ENCODE assay signal across 8 mouse cellular contexts in the genomic region with DNA sequence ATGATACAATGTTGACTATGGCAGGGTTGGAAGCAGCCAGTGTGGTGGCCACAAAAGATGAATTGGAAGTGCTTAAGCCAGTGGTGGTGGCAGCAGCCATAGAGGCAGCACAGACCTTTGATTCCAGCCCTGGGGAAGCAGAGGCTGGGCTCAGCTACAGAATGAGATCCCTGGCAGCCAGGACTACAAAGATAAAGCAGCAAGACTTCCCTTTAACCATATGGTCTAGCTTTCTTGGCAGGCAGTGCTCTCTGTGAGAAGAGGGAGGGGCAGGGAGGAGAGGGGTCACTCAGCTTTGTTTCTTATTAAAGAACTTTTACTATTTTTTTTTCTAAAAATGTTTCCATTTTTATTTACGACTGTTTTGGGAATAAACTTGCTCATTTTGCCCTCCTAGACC. TPM values are rescaled to one million over a fixed set of nuclear protein-coding genes. Genes with fewer than 3 reads are reported as not detected.
A peak's percentile ranks its signal among the peaks of the same experiment; 100 is the strongest.
DNase-seq lines count a peak whose midpoint lies in the region; ATAC-seq and TF ChIP-seq lines count a peak whose summit lies in the region.

No protein-coding gene starts in this region.

- peaks cover 27% of the 10 kb centered on the region for H3K4me1 ChIP-seq in lung, embryonic 15.5 days
- H3K4me1 ChIP-seq in hindbrain, embryonic 14.5 days (replicated peaks; ENCODE audit: control insufficient read depth, insufficient read depth, low read length): peaks cover 46% of the 10 kb centered on the region
- H3K4me1 ChIP-seq in neural tube, embryonic 14.5 days (ENCODE audit: control insufficient read depth, insufficient read depth, low read length): peaks cover 18% of the 10 kb centered on the region; the same call in 1 of the 2 replicates

- no peak overlapping the region for H3K9ac ChIP-seq in lung, embryonic 15.5 days
- H3K9ac ChIP-seq in hindbrain, embryonic 14.5 days: peak overlapping the region; percentile 39; the same call in 1 of the 2 replicates
- no peak overlapping the region for H3K9ac ChIP-seq in neural tube, embryonic 14.5 days (replicated peaks; ENCODE audit: low read depth, low read length)

- H3K27me3 ChIP-seq in lung, embryonic 15.5 days: no peaks in the 10 kb centered on the region
- H3K27me3 ChIP-seq in hindbrain, embryonic 14.5 days (ENCODE audit: control insufficient read depth, insufficient read depth, low read length): no peaks in the 10 kb centered on the region
- no peaks in the 10 kb centered on the region for H3K27me3 ChIP-seq in neural tube, embryonic 14.5 days (ENCODE audit: control insufficient read depth, insufficient read depth, low read length)

- no peak for DNase-seq in lung, postnatal 25 days (ENCODE audit: low spot score)
- peak; percentile 42 for DNase-seq in embryo, embryonic 10.5 days (ENCODE audit: low spot score)
- DNase-seq in hindbrain, embryonic 14.5 days (ENCODE audit: low spot score): peak; percentile 53
- DNase-seq in layer of hippocampus, adult 2 months (ENCODE audit: low spot score in 2 of 2): no peak
- DNase-seq in adrenal gland, postnatal 25 days: no peak
- DNase-seq in thymus, postnatal 25 days: no peak

- H3K4me2 ChIP-seq in lung, embryonic 15.5 days: no peak overlapping the region
- peak overlapping the region; percentile 76 for H3K4me2 ChIP-seq in hindbrain, embryonic 14.5 days (replicated peaks)
- H3K4me2 ChIP-seq in neural tube, embryonic 14.5 days (ENCODE audit: low read depth, low read length): peak overlapping the region; percentile 76; the same call in 1 of the 2 replicates

- ATAC-seq in lung, embryonic 15.5 days (ENCODE audit: borderline replicate concordance, extremely low read depth, low FRiP score, low TSS enrichment): peak; percentile 78; the same call in 1 of the 2 replicates
- ATAC-seq in hindbrain, embryonic 14.5 days (ENCODE audit: low FRiP score): no peak
- peak; percentile 26; the same call in 1 of the 2 replicates for ATAC-seq in neural tube, embryonic 14.5 days (ENCODE audit: low read depth)

- 66% methylated on average over 1 of the region's 1 CpGs for WGBS in lung, embryonic 15.5 days
- 71% methylated on average over 1 of the region's 1 CpGs for WGBS in hindbrain, embryonic 14.5 days
- 89% methylated on average over 1 of the region's 1 CpGs for WGBS in neural tube, embryonic 14.5 days

- no peak overlapping the region for H3K27ac ChIP-seq in lung, embryonic 15.5 days
- H3K27ac ChIP-seq in hindbrain, embryonic 14.5 days: peak overlapping the region; percentile 74
- H3K27ac ChIP-seq in neural tube, embryonic 14.5 days (ENCODE audit: low read depth, low read length): no peak overlapping the region
- no peak overlapping the region for H3K27ac ChIP-seq in layer of hippocampus, adult 2 months

- H3K9me3 ChIP-seq in lung, embryonic 15.5 days: no peaks in the 10 kb centered on the region
- H3K9me3 ChIP-seq in hindbrain, embryonic 14.5 days (ENCODE audit: control insufficient read depth, low read length): no peaks in the 10 kb centered on the region
- H3K9me3 ChIP-seq in neural tube, embryonic 14.5 days (ENCODE audit: control insufficient read depth, low read length): no peaks in the 10 kb centered on the region

- H3K4me3 ChIP-seq in lung, embryonic 15.5 days: no peak overlapping the region
- 0 out of 2 replicates have a peak overlapping the region, but pooled peaks have one; percentile 1 for H3K4me3 ChIP-seq in hindbrain, embryonic 14.5 days (replicated peaks; ENCODE audit: low read length)
- H3K4me3 ChIP-seq in neural tube, embryonic 14.5 days (ENCODE audit: low read depth, low read length): no peak overlapping the region
- H3K4me3 ChIP-seq in layer of hippocampus, adult 2 months: no peak overlapping the region

- TF ChIP-seq CTCF in layer of hippocampus, adult 2 months (conservative IDR thresholded peaks at IDR 0.05): no peak

- H3K36me3 ChIP-seq in lung, embryonic 15.5 days: no peaks in the 10 kb centered on the region
- no peaks in the 10 kb centered on the region for H3K36me3 ChIP-seq in hindbrain, embryonic 14.5 days (replicated peaks; ENCODE audit: control insufficient read depth, insufficient read depth)
- H3K36me3 ChIP-seq in neural tube, embryonic 14.5 days (ENCODE audit: control insufficient read depth, insufficient read depth, low read length): no peaks in the 10 kb centered on the region

RNA-seq across cellular contexts. Expression of a gene that starts 1.4 kb away (rescaled TPM):
- 4.2 and 4.6 TPM in 2 replicates for polyA plus RNA-seq in lung, embryonic 15.5 days (2015; fragmentation: Nextera tagmentation; extraction: Ambion mirVana)
- polyA plus RNA-seq in hindbrain, embryonic 14.5 days (2014; fragmentation: Nextera tagmentation; extraction: Ambion mirVana): 6.1 and 6.4 TPM in 2 replicates
- 6.1 and 7.0 TPM in 2 replicates for polyA plus RNA-seq in neural tube, embryonic 14.5 days (2014; fragmentation: Nextera tagmentation; extraction: Ambion mirVana)
- total RNA-seq in layer of hippocampus, adult 2 months (2021): 10 to 100 TPM in 1 of 2 experiments, 1 to 10 TPM in 1; 9.6 to 11.5 TPM
- total RNA-seq in adrenal gland, postnatal 25 days (2021): 14.3 and 17.7 TPM in 2 replicates

Comparison
In these comparisons a context has a peak if more than half of its experiments do, and no peak if none do; other contexts are left out.
1. DNase-seq: peak in embryo, embryonic 10.5 days (single experiment) and hindbrain, embryonic 14.5 days (single experiment); none in lung, postnatal 25 days (single experiment), layer of hippocampus, adult 2 months (0 of 2), adrenal gland, postnatal 25 days (single experiment) and thymus, postnatal 25 days (single experiment).